Mouse (Mus musculus) c-Kit-positive CD71-positive TER-119-positive erythroid progenitor cells, embryonic 14.5 days (primary cell): ENCODE measurements around the gene Tmem161a.
A peak's percentile ranks its signal among the peaks of the same experiment; 100 is the strongest.

ENCODE experiments used
- DNase-seq: peaks from one replicate; pipeline ENCODE4 v3.0.0-alpha.2; 2013; ENCODE audit warnings: low spot score

Tmem161a gene

GRCm38 (mm10) chr8:70160015-70160414, 12.1 kb upstream of the Tmem161a start:
- DNase-seq, result no peak

DNA sequence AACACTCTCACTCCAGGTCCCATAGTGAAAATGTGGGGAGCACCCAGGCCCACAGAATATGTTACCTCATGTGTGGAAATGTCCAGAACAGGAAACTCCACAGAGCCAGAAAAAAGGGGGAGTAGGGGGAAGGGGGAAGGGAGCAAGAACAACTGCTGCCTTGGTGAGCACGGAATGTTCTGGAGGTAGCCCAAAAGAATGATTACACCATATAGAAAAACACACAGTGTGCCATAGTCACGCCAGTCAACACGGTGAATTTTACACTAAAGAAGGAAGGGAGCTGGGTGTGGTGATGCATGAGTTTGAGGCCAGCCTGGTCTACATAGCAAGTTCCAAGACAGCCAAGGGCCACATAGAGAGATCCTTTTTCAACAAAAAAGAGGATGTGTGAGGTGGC, 8.8 kb upstream of the Tmem161a start:
- no peak for DNase-seq

GRCm38 (mm10) chr8:70166504-70167110, 5.5 kb upstream of the Tmem161a start:
- DNase-seq, result peak; percentile 56

GRCm38 (mm10) chr8:70170116-70170515, 2.0 kb upstream of the Tmem161a start:
- DNase-seq, result no peak

DNA sequence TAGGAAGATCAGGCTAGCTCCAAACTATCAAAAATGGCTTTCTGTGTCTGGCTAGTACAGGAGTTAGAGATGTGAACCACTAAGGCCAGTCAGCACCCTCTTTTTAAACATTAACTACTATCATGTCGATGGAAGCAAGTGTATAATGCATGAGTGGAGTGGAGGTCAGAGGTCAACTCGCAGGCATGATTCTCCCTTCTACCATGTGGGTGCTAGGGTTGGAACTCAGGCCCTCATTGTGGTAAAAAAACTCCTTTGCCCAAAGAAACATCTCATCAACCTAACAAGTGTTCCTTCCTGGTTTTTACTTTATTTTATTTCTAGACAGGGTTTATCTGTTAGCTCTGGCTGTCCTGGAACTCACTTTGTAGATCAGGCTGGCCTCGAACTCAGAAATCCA, 1.4 kb upstream of the Tmem161a start:
- DNase-seq, result no peak

- DNase-seq, result no peak
Measured at GRCm38 (mm10) chr8:70171240-70171639, 916 bp upstream of the Tmem161a start.

- no peak for DNase-seq
Measured at GRCm38 (mm10) chr8:70173320-70173719, 1.2 kb downstream of the Tmem161a start.

DNA sequence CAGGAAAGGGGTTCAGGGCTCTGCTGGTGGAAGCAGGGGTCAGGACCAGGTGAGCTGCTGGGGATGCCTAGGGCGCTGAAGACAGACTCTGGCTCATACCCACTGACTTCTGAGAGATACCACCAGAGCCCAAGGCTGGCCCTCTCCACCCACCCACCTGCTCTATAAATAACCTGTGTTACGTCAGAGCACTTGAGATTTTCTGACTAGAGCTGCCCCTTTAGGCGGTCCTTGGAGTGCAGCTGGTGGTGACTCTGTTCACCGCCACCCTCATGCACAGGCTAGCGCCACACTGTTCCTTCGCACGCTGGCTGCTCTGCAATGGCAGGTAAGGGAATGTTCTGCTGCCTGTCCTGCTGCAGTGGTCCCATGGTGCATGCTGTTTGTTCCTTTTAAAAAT, 1.9 kb downstream of the Tmem161a start:
- no peak for DNase-seq

DNA sequence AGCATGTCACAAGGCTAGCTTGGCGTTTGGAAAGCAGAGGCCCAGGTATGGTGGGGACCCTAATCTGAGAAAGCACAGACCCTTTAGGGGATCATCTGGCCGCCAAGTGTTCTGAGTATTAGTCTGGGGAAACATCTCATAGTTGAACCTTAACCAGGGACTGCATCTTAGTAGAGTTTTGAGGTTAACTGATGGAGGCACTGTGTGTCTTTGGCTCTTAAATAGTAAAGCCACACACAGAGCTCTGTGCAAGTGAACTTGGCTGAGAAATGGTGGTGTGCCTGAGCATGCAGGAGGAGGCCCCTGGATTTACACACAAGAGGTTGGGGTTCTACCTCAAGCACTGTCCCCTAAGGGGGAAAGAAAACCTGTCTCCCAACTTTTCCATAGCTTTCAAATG, 6.1 kb downstream of the Tmem161a start:
- no peak for DNase-seq

DNA sequence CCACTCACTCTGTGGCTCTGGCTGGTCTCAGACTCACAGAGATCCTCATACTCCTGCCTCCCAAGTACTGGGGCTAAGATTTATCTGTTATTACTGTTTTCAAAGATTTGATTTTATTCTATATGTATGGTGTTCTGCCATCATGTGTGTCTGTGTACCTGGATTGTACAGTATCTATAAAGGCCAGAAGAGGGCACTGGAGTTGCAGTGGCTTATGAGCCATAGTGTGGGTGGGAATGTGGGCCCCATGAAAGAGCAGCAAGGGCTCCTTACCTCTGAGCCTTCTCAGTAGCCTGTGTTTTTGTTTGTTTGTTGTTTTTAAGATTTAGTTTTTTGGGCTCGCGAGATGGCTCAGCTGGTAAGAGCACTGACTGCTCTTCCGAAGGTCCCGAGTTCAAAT, 6.9 kb downstream of the Tmem161a start:
- DNase-seq, result no peak

DNA sequence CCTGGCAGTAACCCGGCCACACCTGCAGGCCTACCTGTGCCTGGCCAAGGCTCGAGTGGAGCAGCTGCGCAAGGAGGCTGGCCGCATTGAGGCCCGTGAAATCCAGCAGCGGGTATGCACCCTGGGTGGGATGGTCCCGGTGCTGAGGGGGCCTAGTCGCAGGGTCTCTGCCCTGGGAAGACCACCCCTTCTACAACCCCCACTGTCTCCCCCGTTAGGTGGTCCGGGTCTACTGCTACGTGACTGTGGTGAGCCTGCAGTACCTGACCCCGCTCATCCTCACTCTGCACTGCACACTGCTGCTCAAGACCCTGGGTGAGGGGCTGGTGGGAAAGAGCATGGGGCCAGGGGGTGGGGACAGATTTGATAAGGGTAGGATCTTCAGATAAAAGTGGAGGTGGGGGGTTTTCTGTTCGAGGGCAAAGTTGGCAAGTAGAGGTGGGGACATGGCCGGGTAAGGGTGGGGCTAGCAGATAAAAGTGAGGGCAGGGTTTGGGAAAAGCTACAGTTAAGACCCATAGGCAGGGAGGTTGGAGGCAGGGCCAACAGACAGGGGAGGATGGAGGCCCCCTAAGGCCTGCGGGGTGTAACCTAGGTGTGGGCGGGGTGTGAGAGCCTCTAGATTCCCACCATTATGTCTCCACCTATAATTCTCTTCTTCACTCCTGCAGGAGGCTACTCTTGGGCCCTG, 9.2 kb downstream of the Tmem161a start:
- peak; percentile 60 for DNase-seq

DNA sequence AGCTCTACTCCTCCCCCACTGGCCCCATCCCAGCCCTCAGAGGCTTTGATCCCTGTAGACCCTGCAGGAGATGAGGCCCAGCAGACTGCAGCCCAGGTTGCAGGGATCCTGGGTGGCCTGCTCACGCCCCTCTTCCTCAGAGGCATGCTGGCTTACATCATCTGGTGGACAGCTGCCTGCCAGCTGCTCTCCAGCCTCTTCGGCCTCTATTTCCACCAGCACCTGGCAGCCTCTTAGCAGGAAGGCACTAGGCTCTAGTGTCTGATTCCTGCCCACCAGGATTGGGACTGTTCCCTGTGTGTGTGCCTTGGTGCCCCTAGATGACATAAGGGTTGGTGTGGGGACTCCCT, 9.7 kb downstream of the Tmem161a start:
- no peak for DNase-seq

DNA sequence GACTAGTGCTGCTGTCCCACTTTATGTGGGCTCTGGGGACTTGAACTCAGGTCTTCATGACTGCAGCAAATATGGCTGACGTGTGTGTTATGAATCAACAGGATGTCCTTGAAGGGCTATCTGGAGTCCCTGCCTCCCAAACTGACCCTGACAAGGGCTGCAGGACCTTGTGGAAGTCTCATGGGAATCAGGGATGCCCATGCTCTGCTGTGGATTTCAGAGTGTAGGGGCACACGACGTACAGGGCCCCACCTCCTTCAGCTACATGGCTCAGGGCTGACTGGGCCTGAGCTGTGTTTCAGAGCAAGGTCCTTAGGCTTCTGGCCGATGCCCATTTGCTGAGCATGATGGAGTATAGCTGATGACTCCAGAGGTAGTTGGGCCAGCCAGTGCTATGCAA, 11.0 kb downstream of the Tmem161a start:
- DNase-seq, result no peak

- DNase-seq, result no peak
Measured at GRCm38 (mm10) chr8:70188707-70189106, 16.6 kb downstream of the Tmem161a start.

GRCm38 (mm10) chr8:70193238-70193637, 21.1 kb downstream of the Tmem161a start:
- DNase-seq, result no peak

GRCm38 (mm10) chr8:70194191-70194590, 22.0 kb downstream of the Tmem161a start:
- DNase-seq, result no peak

- DNase-seq, result no peak
Measured at GRCm38 (mm10) chr8:70195762-70196161, 23.6 kb downstream of the Tmem161a start.

- no peak for DNase-seq
Measured at GRCm38 (mm10) chr8:70197603-70198002, 25.4 kb downstream of the Tmem161a start.

GRCm38 (mm10) chr8:70200098-70200681, 28.0 kb downstream of the Tmem161a start:
- DNase-seq, result peak; percentile 57

- peak; percentile 82 for DNase-seq
Measured at GRCm38 (mm10) chr8:70201417-70201816, 29.3 kb downstream of the Tmem161a start.

DNA sequence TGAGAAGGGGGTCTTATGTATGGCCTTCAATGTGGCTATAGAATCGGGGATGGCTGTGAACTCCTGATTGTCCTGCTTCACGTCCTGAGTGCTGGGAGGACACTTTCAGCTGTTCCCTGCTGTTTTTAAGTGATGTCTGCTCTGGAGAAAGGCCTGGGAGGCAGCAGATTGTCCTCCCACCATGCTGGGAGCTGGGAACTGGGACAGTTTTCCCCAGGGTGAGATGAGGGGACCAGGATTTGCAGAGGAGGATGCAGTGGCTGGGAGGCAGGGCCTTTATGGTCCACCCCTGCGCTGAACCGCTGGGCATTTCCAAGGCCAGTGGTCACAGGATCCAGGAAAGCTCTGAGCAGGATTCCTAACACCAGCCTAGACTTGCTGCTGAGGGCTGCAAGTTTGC, 30.9 kb downstream of the Tmem161a start:
- DNase-seq, result no peak

DNA sequence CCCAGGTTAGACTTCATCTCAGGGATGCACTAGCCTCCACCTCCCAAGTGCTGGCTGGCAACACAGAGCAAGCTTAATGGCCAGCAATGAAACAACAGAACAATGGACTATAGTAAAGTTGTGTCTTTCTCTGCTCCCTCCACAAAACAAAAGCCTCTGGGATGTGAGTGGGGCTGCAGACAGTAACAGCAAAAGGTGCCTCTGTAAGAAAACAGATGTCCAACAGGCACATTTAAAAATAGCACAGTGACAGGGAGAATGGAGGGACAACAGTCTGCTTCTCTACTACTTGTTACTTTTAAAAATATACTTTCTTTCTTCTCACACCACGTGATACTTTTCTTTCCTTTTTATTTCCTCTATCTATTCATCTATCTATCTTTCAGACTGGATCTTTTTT, 32.6 kb downstream of the Tmem161a start:
- DNase-seq, result no peak

GRCm38 (mm10) chr8:70208130-70208529, 36.0 kb downstream of the Tmem161a start:
- DNase-seq, result no peak

GRCm38 (mm10) chr8:70210538-70210937, 38.4 kb downstream of the Tmem161a start:
- no peak for DNase-seq
